Mouse (Mus musculus) forebrain, embryonic 15.5 days (tissue): Measurements from ENCODE around the gene Cst13. TPM values are rescaled to one million over a fixed set of nuclear protein-coding genes. Genes with fewer than 3 reads are reported as not detected.
"Not testable (repeated sequence)": the region's sequence is repeated elsewhere in the genome, so short reads cannot be mapped to it uniquely, and the experiment has no call there.

ENCODE experiments used
- ATAC-seq: fragments of 200-750 bp; cut with Nextera tagmentation; replicated peaks from 2 replicates; pipeline ENCODE4 v1.8.0; 2017; ENCODE audit warnings: mild to moderate bottlenecking, moderate TSS enrichment, moderate library complexity
- H3K27ac ChIP-seq: fragments of 300-500 bp; sonication (generic); replicated peaks from 2 replicates; pipeline ENCODE4 v1.5.1; 2015; ENCODE audit warnings: mild to moderate bottlenecking, inconsistent platforms
- H3K27me3 ChIP-seq: fragments of 300-500 bp; sonication (generic); 2 replicates; pipeline ENCODE4 v1.6.1; 2015; ENCODE audit warnings: inconsistent platforms
- H3K36me3 ChIP-seq: fragments of 300-500 bp; sonication (generic); 2 replicates; pipeline ENCODE4 v1.6.1; 2015; ENCODE audit warnings: mild to moderate bottlenecking, inconsistent platforms
- H3K4me1 ChIP-seq: fragments of 300-500 bp; sonication (generic); 2 replicates; pipeline ENCODE4 v1.6.1; 2015; ENCODE audit warnings: inconsistent platforms
- H3K4me2 ChIP-seq: fragments of 300-500 bp; sonication (generic); replicated peaks from 2 replicates; pipeline ENCODE4 v1.6.1; 2015; ENCODE audit warnings: mild to moderate bottlenecking, inconsistent platforms
- H3K4me3 ChIP-seq: fragments of 300-500 bp; sonication (generic); 2 replicates; pipeline ENCODE4 v1.5.1; 2015; ENCODE audit warnings: mild to moderate bottlenecking, inconsistent platforms
- H3K9ac ChIP-seq: fragments of 300-500 bp; sonication (generic); replicated peaks from 2 replicates; pipeline ENCODE4 v1.6.1; 2015; ENCODE audit warnings: mild to moderate bottlenecking, inconsistent platforms
- H3K9me3 ChIP-seq: fragments of 300-500 bp; sonication (generic); 2 replicates; pipeline ENCODE4 v1.6.1; 2016; ENCODE audit warnings: inconsistent platforms
- WGBS: fragments of 180-500 bp; shearing (Covaris S2); methylation state at CpG from one replicate; pipeline ENCODE4 v1.1.7; 2015; ENCODE audit warnings: mixed read lengths; 5-methylcytosine and 5-hydroxymethylcytosine counted together
- polyA plus RNA-seq: library from polyadenylated mRNA; unstranded; fragments of >200 nt; fragmentation: Nextera tagmentation; extraction: Ambion mirVana; gene quantifications from 2 replicates; pipeline ENCODE4 v1.2.1, GENCODE M21; 2015

The Cst13 gene
- polyA plus RNA-seq, result not detected in 2 replicates

DNA sequence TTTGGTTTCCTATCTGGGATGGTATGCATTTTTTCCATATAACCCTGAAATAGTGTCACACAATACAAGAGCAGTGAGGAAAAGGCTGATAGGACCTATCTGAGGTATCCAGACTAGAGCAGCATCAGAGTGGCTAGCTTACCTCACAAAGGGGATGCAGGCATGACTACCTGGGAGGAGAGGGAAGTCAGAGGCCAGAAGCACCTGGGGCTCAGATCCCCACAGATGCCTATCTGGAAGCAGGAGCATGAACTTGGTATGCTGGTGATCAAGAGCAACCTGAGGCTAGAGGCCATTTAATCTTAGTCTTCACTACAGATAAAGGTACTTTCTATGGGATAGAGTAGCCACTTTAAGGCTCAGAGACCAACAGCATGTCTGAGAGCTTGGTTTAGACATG is at the start of gene Cst13:
Gene Cst13, plus strand, starts transcription at position 173 of the 400 bp plus-strand sequence.
- ATAC-seq, result no peak
- H3K9ac ChIP-seq, result no peak within 1 kb of the TSS

DNA sequence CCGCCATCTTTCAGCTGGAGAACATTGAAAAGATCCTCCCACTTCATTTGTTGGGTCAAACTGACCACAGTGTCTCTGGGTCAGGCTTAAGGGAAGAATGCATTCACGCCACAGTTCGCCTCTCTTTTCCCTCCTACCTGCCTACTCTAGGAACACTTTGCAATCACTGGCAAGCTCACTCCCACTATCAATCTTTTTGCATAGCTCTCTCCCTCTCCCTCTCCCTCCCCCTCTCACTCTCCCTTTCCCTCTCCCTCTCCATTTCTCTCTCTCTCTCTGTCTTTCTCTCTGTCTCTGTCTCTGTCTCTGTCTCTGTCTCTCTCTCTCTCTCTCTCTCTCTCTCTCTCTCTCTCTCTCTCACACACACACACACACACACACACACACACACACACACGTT is 48.5 kb upstream of the Cst13 start, which contains the start of gene Cst11:
Gene Cst11, minus strand, starts transcription at position 101 of the 400 bp plus-strand sequence.
- WGBS, result 83% methylated on average over 4 of the region's 4 CpGs
- H3K36me3 ChIP-seq, H3K27me3 ChIP-seq, H3K4me1 ChIP-seq, H3K9ac ChIP-seq, H3K9me3 ChIP-seq, ATAC-seq, H3K27ac ChIP-seq, H3K4me2 ChIP-seq, H3K4me3 ChIP-seq: not testable (repeated sequence)

More for the DNA sequence above, at the start of gene Cst13:
- no peaks in the 10 kb centered on the region for H3K9me3 ChIP-seq
- no peaks in the 10 kb centered on the region for H3K4me1 ChIP-seq
- H3K4me3 ChIP-seq, result no peak within 1 kb of the TSS
- H3K36me3 ChIP-seq, result no peaks in the 10 kb centered on the region
- H3K27ac ChIP-seq, result no peak within 1 kb of the TSS
- H3K4me2 ChIP-seq, result no peak within 1 kb of the TSS
- no peaks in the 10 kb centered on the region for H3K27me3 ChIP-seq

DNA sequence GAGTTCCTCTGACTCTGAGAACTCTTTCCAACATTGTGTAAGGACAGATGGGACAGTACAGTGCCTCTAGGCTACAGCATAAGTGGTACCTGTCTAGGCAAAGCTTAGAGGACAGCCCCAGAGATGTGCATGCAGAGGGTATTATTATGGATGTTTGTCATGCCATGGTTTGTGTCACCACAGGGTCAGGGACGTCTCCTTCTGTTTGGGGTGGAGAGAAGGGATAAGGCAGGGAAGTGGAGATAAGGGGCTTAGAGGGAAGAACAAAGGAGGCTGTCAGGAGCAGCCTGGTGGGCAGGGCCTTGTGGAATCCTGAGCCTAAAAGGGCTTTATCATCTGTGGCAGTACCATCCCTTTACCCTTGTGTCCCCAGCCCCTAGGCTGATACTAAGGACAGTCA is 38.2 kb upstream of the Cst13 start, which contains the start of gene 8030411F24Rik:
Gene 8030411F24Rik, plus strand, starts transcription at position 301 of the 400 bp plus-strand sequence.
- no peak within 1 kb of the TSS for H3K4me3 ChIP-seq
- no peak within 1 kb of the TSS for H3K9ac ChIP-seq
- no peaks in the 10 kb centered on the region for H3K4me1 ChIP-seq
- no peak within 1 kb of the TSS for H3K4me2 ChIP-seq
- H3K36me3 ChIP-seq, result no peaks in the 10 kb centered on the region
- no peak for ATAC-seq
- H3K27me3 ChIP-seq, result no peaks in the 10 kb centered on the region
- 15% methylated on average over 1 of the region's 1 CpGs for WGBS
- H3K9me3 ChIP-seq, result no peaks in the 10 kb centered on the region
- no peak within 1 kb of the TSS for H3K27ac ChIP-seq

DNA sequence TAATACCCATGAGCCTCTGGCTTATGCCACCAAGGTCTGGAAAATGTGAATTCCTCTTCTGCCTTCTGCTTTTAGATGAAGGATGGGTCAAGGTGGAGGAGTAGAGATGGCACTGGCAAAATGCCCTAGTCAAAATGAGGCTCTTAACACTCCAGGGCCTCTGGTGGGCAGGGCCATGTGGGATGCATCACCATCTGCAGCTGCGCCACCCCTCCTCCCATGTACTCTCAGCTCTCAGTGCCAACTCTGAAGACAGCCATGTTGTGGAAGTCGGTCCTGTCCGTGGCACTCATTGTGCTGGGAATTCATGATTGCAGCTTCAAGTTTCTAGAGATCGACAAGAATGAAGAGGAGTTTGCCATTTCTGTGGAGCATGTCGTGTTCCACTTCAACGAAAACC is 30.7 kb upstream of the Cst13 start, which contains the start of gene Cst12:
Gene Cst12, plus strand, starts transcription at position 220 of the 400 bp plus-strand sequence.
- no peaks in the 10 kb centered on the region for H3K27me3 ChIP-seq
- no peak for ATAC-seq
- no peaks in the 10 kb centered on the region for H3K9me3 ChIP-seq
- H3K9ac ChIP-seq, result no peak within 1 kb of the TSS
- no peaks in the 10 kb centered on the region for H3K4me1 ChIP-seq
- no peak within 1 kb of the TSS for H3K4me3 ChIP-seq
- H3K36me3 ChIP-seq, result no peaks in the 10 kb centered on the region
- WGBS, result 92% methylated on average over 6 of the region's 6 CpGs
- H3K27ac ChIP-seq, result no peak within 1 kb of the TSS
- no peak within 1 kb of the TSS for H3K4me2 ChIP-seq

DNA sequence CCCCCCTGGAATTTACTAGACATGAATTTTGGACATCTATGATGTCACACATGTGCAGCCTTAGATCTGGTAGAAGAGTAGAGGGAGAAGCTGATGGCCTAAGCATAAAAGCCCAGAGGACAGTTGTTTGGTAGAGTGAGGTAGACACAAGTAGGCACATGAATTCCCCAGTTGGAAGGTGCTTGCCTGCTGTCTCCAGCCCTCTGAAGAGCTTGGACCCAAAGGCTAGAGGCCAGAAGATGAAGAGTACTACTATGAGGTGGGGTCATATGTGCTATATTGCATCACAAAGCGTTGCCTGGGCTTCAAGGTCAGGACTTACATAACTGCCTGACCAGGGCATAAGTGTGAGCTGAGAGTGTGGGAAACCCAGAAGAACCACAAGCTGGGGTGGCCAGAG is 21.4 kb upstream of the Cst13 start, which contains the start of gene Cst8:
Gene Cst8, plus strand, starts transcription at position 301 of the 400 bp plus-strand sequence.
- H3K4me1 ChIP-seq, result no peaks in the 10 kb centered on the region
- H3K9ac ChIP-seq, result no peak within 1 kb of the TSS
- WGBS, result 92% methylated on average over 1 of the region's 1 CpGs
- H3K27ac ChIP-seq, result no peak within 1 kb of the TSS
- no peak within 1 kb of the TSS for H3K4me3 ChIP-seq
- H3K9me3 ChIP-seq, result no peaks in the 10 kb centered on the region
- H3K36me3 ChIP-seq, result no peaks in the 10 kb centered on the region
- H3K27me3 ChIP-seq, result no peaks in the 10 kb centered on the region
- no peak for ATAC-seq
- H3K4me2 ChIP-seq, result no peak within 1 kb of the TSS

DNA sequence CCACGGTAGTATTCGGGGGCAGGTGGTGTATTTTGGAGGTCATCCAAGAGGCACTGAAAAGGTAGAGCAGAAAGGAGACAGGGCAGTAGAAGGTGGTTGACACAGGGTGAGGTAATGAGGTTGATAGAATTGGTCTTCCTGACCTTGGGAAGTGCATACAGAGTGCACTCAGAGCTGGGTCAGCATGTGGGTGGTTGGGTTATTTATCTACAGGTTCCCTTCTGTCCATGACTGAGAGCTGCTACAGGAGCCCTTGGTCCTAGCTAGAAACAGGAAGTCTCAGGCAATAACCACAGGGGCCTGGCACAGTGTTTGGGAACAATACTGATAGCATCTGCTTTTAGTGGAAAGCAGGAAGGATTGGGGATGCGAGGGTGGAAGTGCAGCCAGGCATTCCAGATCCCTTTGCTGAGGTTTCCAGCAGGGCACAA is 18.4 kb upstream of the Cst13 start:
- no peak for ATAC-seq
- H3K4me1 ChIP-seq, result no peaks in the 10 kb centered on the region
- H3K4me3 ChIP-seq, result no peak overlapping the region
- no peaks in the 10 kb centered on the region for H3K9me3 ChIP-seq
- no peaks in the 10 kb centered on the region for H3K27me3 ChIP-seq
- 74% methylated on average over 3 of the region's 3 CpGs for WGBS
- H3K27ac ChIP-seq, result no peak overlapping the region
- no peak overlapping the region for H3K9ac ChIP-seq
- no peaks in the 10 kb centered on the region for H3K36me3 ChIP-seq
- H3K4me2 ChIP-seq, result no peak overlapping the region

DNA sequence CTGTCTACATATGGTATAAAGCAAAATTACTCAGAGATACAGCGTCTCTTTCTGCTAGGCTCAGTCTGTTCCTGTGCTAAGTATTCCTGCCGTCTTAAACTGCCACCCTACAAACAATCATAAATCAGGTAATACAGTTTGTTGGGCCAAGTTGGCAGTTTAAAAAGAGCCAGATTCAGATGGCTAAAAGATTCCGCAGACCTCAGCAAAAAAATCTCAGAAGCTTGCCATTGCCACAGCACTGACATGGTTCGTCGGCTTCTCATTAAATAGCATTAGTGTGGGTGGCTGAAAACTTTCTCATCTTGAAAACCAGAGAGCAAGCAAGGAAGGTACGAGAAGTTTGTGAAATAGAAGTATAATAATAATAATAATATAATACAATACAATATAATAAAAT is 13.2 kb upstream of the Cst13 start:
- WGBS, result 86% methylated on average over 6 of the region's 6 CpGs
- no peak for ATAC-seq

DNA sequence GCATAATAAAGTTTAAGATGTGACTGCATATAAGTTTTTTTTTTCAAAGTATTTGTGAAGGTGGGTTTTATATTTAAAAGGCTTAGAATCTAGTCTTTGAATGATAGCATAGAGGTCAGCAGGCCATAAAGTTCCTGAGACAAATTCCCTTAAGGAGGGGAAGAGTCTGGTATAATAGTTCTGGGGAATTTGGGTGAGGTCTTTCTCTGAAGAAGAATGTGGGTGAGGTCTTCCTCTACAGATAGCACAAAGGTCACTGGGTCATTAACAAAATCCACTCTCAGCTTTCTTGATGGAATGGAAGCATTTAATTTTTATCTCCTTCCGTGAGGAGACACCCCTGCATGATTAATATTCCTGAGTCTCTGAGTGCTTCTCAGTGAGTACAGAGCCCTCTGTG is 6.1 kb downstream of the Cst13 start:
- H3K27me3 ChIP-seq, result no peaks in the 10 kb centered on the region
- no peak overlapping the region for H3K4me2 ChIP-seq
- H3K9ac ChIP-seq, result no peak overlapping the region
- H3K4me3 ChIP-seq, result no peak overlapping the region
- no peaks in the 10 kb centered on the region for H3K4me1 ChIP-seq
- H3K27ac ChIP-seq, result no peak overlapping the region
- no peaks in the 10 kb centered on the region for H3K36me3 ChIP-seq
- no peaks in the 10 kb centered on the region for H3K9me3 ChIP-seq
- ATAC-seq, result no peak
- WGBS, result 81% methylated on average over 1 of the region's 1 CpGs

More for the DNA sequence above, 13.2 kb upstream of the Cst13 start:
- H3K4me3 ChIP-seq, result no peak overlapping the region
- no peaks in the 10 kb centered on the region for H3K9me3 ChIP-seq
- H3K36me3 ChIP-seq, result no peaks in the 10 kb centered on the region
- no peaks in the 10 kb centered on the region for H3K27me3 ChIP-seq
- H3K4me1 ChIP-seq, result no peaks in the 10 kb centered on the region
- no peak overlapping the region for H3K4me2 ChIP-seq
- H3K9ac ChIP-seq, result no peak overlapping the region
- no peak overlapping the region for H3K27ac ChIP-seq

DNA sequence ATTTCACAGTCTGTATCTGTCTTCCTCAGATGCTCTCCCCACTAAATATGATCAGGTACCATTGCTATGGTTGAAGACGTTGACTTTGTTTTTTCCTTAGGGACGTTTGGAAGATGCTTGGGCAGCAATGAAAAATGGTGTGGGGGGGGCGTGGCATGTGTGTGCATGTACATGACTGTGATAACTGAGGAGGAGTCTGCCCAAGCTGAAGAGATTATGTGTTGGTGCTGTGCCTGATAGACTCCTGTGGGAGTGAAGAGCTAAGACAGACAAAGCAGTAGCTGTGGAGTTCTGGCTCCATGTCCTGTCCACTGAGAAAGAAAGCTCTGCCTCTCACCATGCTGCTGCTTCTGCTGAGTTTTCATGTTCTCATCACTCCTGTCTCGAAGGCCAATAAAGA is 15.0 kb downstream of the Cst13 start, which contains the start of gene Cst9:
Gene Cst9, plus strand, starts transcription at position 236 of the 400 bp plus-strand sequence.
- Histone ChIP-seq H3K9me3 (no peaks in the 10 kb centered on the region), H3K4me1 (no peaks in the 10 kb centered on the region), H3K9ac (no peak within 1 kb of the TSS), H3K36me3 (no peaks in the 10 kb centered on the region), H3K4me2 (no peak within 1 kb of the TSS), H3K27me3 (no peaks in the 10 kb centered on the region), H3K27ac (no peak within 1 kb of the TSS), H3K4me3 (no peak within 1 kb of the TSS)
- 70% methylated on average over 4 of the region's 4 CpGs for WGBS
- no peak for ATAC-seq

DNA sequence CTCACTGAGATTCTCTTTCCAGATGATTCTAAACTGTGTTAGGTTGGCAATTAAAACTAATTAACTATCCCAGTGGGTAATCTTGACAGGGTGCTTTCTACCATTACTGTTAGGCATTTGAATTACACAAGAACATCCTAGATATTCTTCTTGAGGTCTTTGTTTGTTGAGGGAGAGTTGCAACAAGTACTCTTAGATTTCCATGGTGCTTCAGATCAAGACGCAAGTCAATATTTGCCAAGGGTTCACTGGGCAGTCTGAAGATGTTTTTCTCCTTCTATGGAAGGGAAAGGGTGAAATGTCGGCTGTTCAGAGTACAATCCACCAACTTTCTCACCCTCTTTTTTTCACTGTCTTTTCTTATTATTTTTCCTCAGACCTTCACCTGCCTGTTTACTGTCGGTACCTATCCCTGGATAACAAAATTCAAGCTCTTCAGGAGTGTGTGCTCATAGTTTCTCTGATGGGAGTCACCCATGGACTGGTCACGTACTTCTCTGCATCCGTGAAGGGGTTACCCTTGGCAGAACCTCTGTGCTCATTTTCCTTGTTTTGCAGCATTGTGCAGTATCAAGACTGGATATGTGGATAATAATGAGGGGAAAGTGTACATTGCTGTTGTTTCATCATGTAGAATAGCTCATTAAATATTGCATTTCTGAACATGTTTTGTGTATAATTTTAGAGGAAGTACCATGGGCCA is 18.3 kb downstream of the Cst13 start:
- H3K4me2 ChIP-seq, result no peak overlapping the region
- H3K36me3 ChIP-seq, result no peaks in the 10 kb centered on the region
- H3K27me3 ChIP-seq, result no peaks in the 10 kb centered on the region
- H3K4me1 ChIP-seq, result no peaks in the 10 kb centered on the region
- 91% methylated on average over 5 of the region's 5 CpGs for WGBS
- no peaks in the 10 kb centered on the region for H3K9me3 ChIP-seq
- no peak overlapping the region for H3K4me3 ChIP-seq
- H3K27ac ChIP-seq, result no peak overlapping the region
- ATAC-seq, result no peak
- no peak overlapping the region for H3K9ac ChIP-seq

DNA sequence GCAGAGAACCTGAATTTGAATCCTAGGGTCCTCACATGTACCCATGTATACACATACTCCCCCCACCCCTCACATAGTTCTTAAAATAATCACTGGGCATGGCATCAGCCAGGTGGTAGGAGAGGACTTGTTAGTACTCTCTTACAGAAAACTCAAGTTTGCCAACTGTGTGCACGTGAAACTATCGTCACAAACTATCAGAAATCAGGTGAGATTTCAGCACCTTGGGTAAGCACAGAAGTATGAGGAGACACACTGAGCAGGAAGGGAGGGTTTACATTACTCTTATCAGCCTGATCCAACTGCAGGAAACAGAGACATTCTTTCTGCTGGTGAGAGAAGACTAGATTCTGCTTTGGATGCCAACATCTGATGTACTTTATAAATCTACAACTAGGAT is 19.3 kb downstream of the Cst13 start:
- Histone ChIP-seq H3K4me2 (no peak overlapping the region), H3K27me3 (no peaks in the 10 kb centered on the region)

DNA sequence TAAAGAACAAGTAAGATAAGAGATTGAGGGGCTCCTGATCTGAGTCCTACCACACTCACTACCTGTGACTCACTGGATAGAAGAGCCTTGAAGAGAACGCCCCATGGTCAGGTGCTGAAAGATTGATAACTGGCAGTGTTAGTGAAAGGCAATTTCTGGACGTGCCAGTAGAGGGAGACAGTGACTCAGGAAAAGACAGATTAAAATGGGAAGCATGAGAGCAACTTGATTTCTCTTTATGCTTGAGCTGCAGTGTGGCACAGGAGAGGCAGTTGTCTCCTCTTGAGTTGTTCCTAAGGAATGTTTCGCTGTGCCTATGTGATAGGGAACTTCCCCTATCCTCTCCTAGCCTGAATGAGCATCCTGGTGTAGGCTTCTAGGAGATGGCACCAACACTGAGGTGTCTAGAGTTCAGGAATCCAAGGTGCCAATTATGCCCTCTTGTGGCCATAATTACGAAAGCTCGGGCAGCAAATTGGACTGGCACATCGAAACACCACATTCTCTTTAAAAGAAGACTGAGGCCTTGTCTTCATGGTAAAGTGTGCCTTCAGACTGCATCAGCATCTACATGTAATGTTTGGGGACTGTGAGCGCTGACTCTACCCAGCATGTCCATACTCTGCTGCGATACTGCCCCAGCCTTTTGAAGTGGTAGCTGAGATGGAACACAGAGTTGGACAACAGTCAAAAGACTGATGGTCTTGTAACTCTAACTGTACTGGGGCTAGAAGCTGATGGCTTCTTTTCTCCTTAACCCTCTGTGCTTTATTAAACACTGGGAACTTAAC is 31.4 kb downstream of the Cst13 start:
- Histone ChIP-seq H3K9me3 (no peaks in the 10 kb centered on the region), H3K4me3 (no peak overlapping the region), H3K27ac (no peak overlapping the region), H3K4me2 (no peak overlapping the region; the same call in 1 of the 2 replicates), H3K4me1 (no peaks in the 10 kb centered on the region), H3K27me3 (no peaks in the 10 kb centered on the region), H3K9ac (no peak overlapping the region), H3K36me3 (no peaks in the 10 kb centered on the region)
- peak; percentile 83 for ATAC-seq
- WGBS, result 45% methylated on average over 8 of the region's 8 CpGs

More for the DNA sequence above, 19.3 kb downstream of the Cst13 start:
- ATAC-seq, result no peak
- no peak overlapping the region for H3K4me3 ChIP-seq
- H3K9me3 ChIP-seq, result no peaks in the 10 kb centered on the region
- no peak overlapping the region for H3K27ac ChIP-seq
- H3K9ac ChIP-seq, result no peak overlapping the region
- H3K4me1 ChIP-seq, result no peaks in the 10 kb centered on the region
- WGBS, result 94% methylated on average over 2 of the region's 2 CpGs
- no peaks in the 10 kb centered on the region for H3K36me3 ChIP-seq
